Mouse (Mus musculus): ENCODE results near the gene Gpr35. TPM values are rescaled to one million over a fixed set of nuclear protein-coding genes. Genes with fewer than 3 reads are reported as not detected.

Gpr35 gene
- polyA plus RNA-seq, 1 experiment from 2014 or later = 0.73 TPM

- Histone ChIP-seq H3K36me3 (peaks cover 8% of the 10 kb centered on the region; the same call in 1 of the 2 replicates), H3K9me3 (no peaks in the 10 kb centered on the region), H3K4me3 (no peak overlapping the region), H3K27me3 (no peaks in the 10 kb centered on the region), H3K9ac (no peak overlapping the region), H3K4me2 (no peak overlapping the region), H3K27ac (no peak overlapping the region), H3K4me1 (no peaks in the 10 kb centered on the region)
- no peak for ATAC-seq (ENCODE audit: insufficient number of reproducible peaks, insufficient read depth, low FRiP score, low TSS enrichment, low read depth)
- WGBS = 78% methylated on average over 10 of the region's 10 CpGs
Observed at GRCm38 (mm10) chr1:93018716-93019115, 68.1 kb downstream of the Gpr35 start.

GRCm38 (mm10) chr1:93020602-93021001, 69.9 kb downstream of the Gpr35 start:
- Histone ChIP-seq H3K4me1 (no peaks in the 10 kb centered on the region), H3K27ac (no peak overlapping the region), H3K4me3 (no peak overlapping the region), H3K9ac (no peak overlapping the region), H3K9me3 (no peaks in the 10 kb centered on the region), H3K27me3 (no peaks in the 10 kb centered on the region), H3K36me3 (peaks cover 8% of the 10 kb centered on the region; the same call in 1 of the 2 replicates), H3K4me2 (no peak overlapping the region)
- 76% methylated on average over 4 of the region's 4 CpGs for WGBS
- no peak for ATAC-seq (ENCODE audit: insufficient number of reproducible peaks, insufficient read depth, low FRiP score, low TSS enrichment, low read depth)

DNA sequence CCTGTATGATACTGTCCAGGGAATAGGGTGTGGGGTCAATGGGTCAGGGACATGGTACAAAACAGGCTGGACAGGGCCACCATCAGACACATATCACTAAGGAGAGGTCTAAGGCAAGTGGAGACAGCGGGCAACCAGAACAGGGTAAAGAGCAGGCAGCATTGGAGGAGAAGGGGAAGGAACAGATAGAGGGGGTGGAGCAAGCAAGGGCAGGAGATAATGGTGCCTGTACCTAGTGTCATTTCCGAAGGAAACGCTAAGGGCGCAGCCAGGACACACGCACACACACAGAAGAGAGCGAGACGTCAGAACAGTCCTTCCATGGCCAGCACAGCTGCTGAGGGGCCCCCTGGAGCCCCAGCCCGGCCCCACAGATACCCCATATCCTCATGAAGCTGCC, 75.9 kb downstream of the Gpr35 start:
- Histone ChIP-seq H3K27ac (no peak overlapping the region), H3K36me3 (peaks cover 6% of the 10 kb centered on the region; the same call in 1 of the 2 replicates), H3K9me3 (no peaks in the 10 kb centered on the region), H3K4me3 (no peak overlapping the region), H3K27me3 (no peaks in the 10 kb centered on the region), H3K4me2 (no peak overlapping the region), H3K4me1 (no peaks in the 10 kb centered on the region), H3K9ac (no peak overlapping the region)
- WGBS = 87% methylated on average over 8 of the region's 8 CpGs
- ATAC-seq (ENCODE audit: insufficient number of reproducible peaks, insufficient read depth, low FRiP score, low TSS enrichment, low read depth) = no peak

GRCm38 (mm10) chr1:93029387-93029786, 78.7 kb downstream of the Gpr35 start:
- 85% methylated on average over 10 of the region's 10 CpGs for WGBS
- H3K36me3 ChIP-seq = no peaks in the 10 kb centered on the region
- H3K4me1 ChIP-seq = no peaks in the 10 kb centered on the region
- H3K27me3 ChIP-seq = no peaks in the 10 kb centered on the region
- no peaks in the 10 kb centered on the region for H3K9me3 ChIP-seq
- H3K9ac ChIP-seq = no peak overlapping the region
- H3K27ac ChIP-seq = no peak overlapping the region
- no peak for ATAC-seq (ENCODE audit: insufficient number of reproducible peaks, insufficient read depth, low FRiP score, low TSS enrichment, low read depth)
- no peak overlapping the region for H3K4me2 ChIP-seq
- H3K4me3 ChIP-seq = no peak overlapping the region

GRCm38 (mm10) chr1:93030060-93030459, 79.4 kb downstream of the Gpr35 start:
- 61% methylated on average over 2 of the region's 2 CpGs for WGBS
- no peaks in the 10 kb centered on the region for H3K36me3 ChIP-seq
- H3K27ac ChIP-seq = no peak overlapping the region
- no peak overlapping the region for H3K4me3 ChIP-seq
- no peak for ATAC-seq (ENCODE audit: insufficient number of reproducible peaks, insufficient read depth, low FRiP score, low TSS enrichment, low read depth)
- no peaks in the 10 kb centered on the region for H3K9me3 ChIP-seq
- H3K9ac ChIP-seq = no peak overlapping the region
- no peak overlapping the region for H3K4me2 ChIP-seq
- H3K4me1 ChIP-seq = no peaks in the 10 kb centered on the region
- H3K27me3 ChIP-seq = no peaks in the 10 kb centered on the region

GRCm38 (mm10) chr1:93031199-93031598, 80.5 kb downstream of the Gpr35 start:
- WGBS = 84% methylated on average over 3 of the region's 3 CpGs
- H3K4me3 ChIP-seq = no peak overlapping the region
- ATAC-seq (ENCODE audit: insufficient number of reproducible peaks, insufficient read depth, low FRiP score, low TSS enrichment, low read depth) = no peak

DNA sequence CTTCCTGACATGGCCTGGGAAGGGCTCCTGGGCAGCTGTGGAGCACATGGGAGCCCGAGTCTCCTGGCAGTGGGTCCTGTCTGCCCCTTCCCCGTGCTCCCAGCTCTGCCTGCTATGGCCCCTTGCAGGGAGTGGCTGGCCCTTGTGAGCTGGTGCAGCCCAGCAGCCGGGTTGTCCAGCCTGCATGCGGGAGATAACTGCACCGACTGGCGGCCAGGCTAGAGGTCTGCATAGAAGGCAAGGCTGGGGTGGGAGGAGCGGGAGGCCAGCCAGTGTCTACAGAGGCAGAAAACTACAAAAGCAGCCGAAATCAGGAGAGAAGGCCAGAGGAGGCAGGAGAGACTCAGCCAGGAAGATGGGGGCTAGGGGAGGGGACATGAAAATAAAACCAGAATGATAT, 83.3 kb downstream of the Gpr35 start:
- Histone ChIP-seq H3K4me3 (no peak overlapping the region), H3K9me3 (no peaks in the 10 kb centered on the region), H3K9ac (no peak overlapping the region), H3K36me3 (peaks cover 22% of the 10 kb centered on the region), H3K4me2 (no peak overlapping the region), H3K27me3 (no peaks in the 10 kb centered on the region), H3K27ac (no peak overlapping the region), H3K4me1 (no peaks in the 10 kb centered on the region)
- ATAC-seq (ENCODE audit: insufficient number of reproducible peaks, insufficient read depth, low FRiP score, low TSS enrichment, low read depth) = no peak
- WGBS = 66% methylated on average over 8 of the region's 8 CpGs

More at GRCm38 (mm10) chr1:93031199-93031598, 80.5 kb downstream of the Gpr35 start:
- Histone ChIP-seq H3K27ac (no peak overlapping the region), H3K9ac (no peak overlapping the region), H3K9me3 (no peaks in the 10 kb centered on the region), H3K4me1 (no peaks in the 10 kb centered on the region), H3K27me3 (no peaks in the 10 kb centered on the region), H3K36me3 (peaks cover 2% of the 10 kb centered on the region; the same call in 1 of the 2 replicates), H3K4me2 (no peak overlapping the region)

DNA sequence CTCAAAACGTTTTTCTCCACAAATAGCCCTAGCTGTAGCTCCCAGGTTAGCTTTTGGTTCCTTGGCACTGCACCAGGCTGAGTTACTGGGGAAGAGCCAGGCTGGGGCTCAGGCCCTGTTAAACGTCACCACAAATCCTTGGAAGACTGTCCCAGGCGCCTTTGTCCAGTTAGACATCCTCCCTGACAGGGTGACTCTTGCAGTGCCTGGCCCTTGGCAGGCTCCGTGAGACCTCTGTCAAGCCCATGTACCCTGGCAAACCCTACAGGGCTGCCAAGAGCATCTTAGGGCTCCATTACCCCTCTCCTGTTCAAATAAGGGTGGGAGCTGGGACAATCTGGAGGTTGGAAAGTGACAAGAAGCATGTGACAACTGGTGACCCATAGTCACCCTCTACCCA, 85.3 kb downstream of the Gpr35 start:
- no peak overlapping the region for H3K9ac ChIP-seq
- ATAC-seq (ENCODE audit: insufficient number of reproducible peaks, insufficient read depth, low FRiP score, low TSS enrichment, low read depth) = no peak
- 70% methylated on average over 4 of the region's 4 CpGs for WGBS
- H3K4me2 ChIP-seq = no peak overlapping the region
- peaks cover 35% of the 10 kb centered on the region for H3K36me3 ChIP-seq
- H3K27me3 ChIP-seq = no peaks in the 10 kb centered on the region
- H3K4me1 ChIP-seq = no peaks in the 10 kb centered on the region
- H3K9me3 ChIP-seq = no peaks in the 10 kb centered on the region
- no peak overlapping the region for H3K4me3 ChIP-seq
- H3K27ac ChIP-seq = no peak overlapping the region

Other genes with a start within 250 kb of the Gpr35 start
- gene Gpc1, start 119.2 kb upstream of the Gpr35 start, polyA plus RNA-seq (2015; fragmentation: Nextera tagmentation; extraction: Ambion mirVana) = 58.5 and 66.1 TPM in 2 replicates
- 0.38 and 0.40 TPM in 2 replicates for gene Ankmy1, start 48.0 kb upstream of the Gpr35 start, polyA plus RNA-seq (2015; fragmentation: Nextera tagmentation; extraction: Ambion mirVana)
- 9.4 and 10.5 TPM in 2 replicates for gene Dusp28, start 43.9 kb upstream of the Gpr35 start, polyA plus RNA-seq (2015; fragmentation: Nextera tagmentation; extraction: Ambion mirVana)
- 29.4 and 30.0 TPM in 2 replicates for gene Rnpepl1, start 40.1 kb upstream of the Gpr35 start, polyA plus RNA-seq (2015; fragmentation: Nextera tagmentation; extraction: Ambion mirVana)
- 34.1 and 36.2 TPM in 2 replicates for gene Capn10, start 16.5 kb upstream of the Gpr35 start, polyA plus RNA-seq (2015; fragmentation: Nextera tagmentation; extraction: Ambion mirVana)
- not detected in 2 replicates for gene Aqp12, start 55.5 kb downstream of the Gpr35 start, polyA plus RNA-seq (2015; fragmentation: Nextera tagmentation; extraction: Ambion mirVana)
- gene Kif1a, start 151.1 kb downstream of the Gpr35 start, polyA plus RNA-seq (2015; fragmentation: Nextera tagmentation; extraction: Ambion mirVana) = 24.6 and 27.0 TPM in 2 replicates
- gene Agxt, start 184.4 kb downstream of the Gpr35 start, polyA plus RNA-seq (2015; fragmentation: Nextera tagmentation; extraction: Ambion mirVana) = 0.25 TPM in 1 of 2 replicates, not detected in the other
- 1.3 and 1.4 TPM in 2 replicates for gene 2310007B03Rik, start 210.1 kb downstream of the Gpr35 start, polyA plus RNA-seq (2015; fragmentation: Nextera tagmentation; extraction: Ambion mirVana)
- 0.04 and 0.08 TPM in 2 replicates for gene Crocc2, start 217.9 kb downstream of the Gpr35 start, polyA plus RNA-seq (2015; fragmentation: Nextera tagmentation; extraction: Ambion mirVana)